9 mouse cellular contexts compared by ENCODE assay signal in genomic region chrX:13851285-13851684, GRCm38 (mm10). TPM values are rescaled to one million over a fixed set of nuclear protein-coding genes. Genes with fewer than 3 reads are reported as not detected.
A peak's percentile ranks its signal among the peaks of the same experiment; 100 is the strongest.
DNase-seq lines count a peak whose midpoint lies in the region; ATAC-seq and TF ChIP-seq lines count a peak whose summit lies in the region.
"Had no signal": no experiment of that assay in that cellular context is flagged by ENCODE, and none has a peak within 500 bp of the region (broad histone marks: within the 10 kb centered on the region; RNA-seq: fewer than 3 reads in every experiment).

Gene Cask (minus strand): TSS chrX:13851367.

- no peak within 1 kb of the TSS for H3K4me2 ChIP-seq in kidney, embryonic 16.5 days (replicated peaks; ENCODE audit: low read depth, low read length)
- H3K4me2 ChIP-seq in midbrain, postnatal 0 days (ENCODE audit: low read depth, low read length, poor library complexity, severe bottlenecking): no peak within 1 kb of the TSS
- H3K4me2 ChIP-seq: liver, embryonic 15.5 days had no signal

- 54% methylated on average over 4 of the region's 4 CpGs for WGBS in kidney, embryonic 16.5 days
- WGBS in limb, embryonic 10.5 days: 52% methylated on average over 4 of the region's 4 CpGs
- 57% methylated on average over 4 of the region's 4 CpGs for WGBS in midbrain, postnatal 0 days

- no peaks in the 10 kb centered on the region for H3K36me3 ChIP-seq in kidney, embryonic 16.5 days (ENCODE audit: insufficient read depth, low read length)
- no peaks in the 10 kb centered on the region for H3K36me3 ChIP-seq in limb, embryonic 10.5 days
- no peaks in the 10 kb centered on the region for H3K36me3 ChIP-seq in midbrain, postnatal 0 days (ENCODE audit: insufficient read depth, low read length)
- H3K36me3 ChIP-seq: liver, embryonic 15.5 days had no signal

- H3K4me3 ChIP-seq in kidney, embryonic 16.5 days (ENCODE audit: low read length): no peak within 1 kb of the TSS
- no peak within 1 kb of the TSS for H3K4me3 ChIP-seq in limb, embryonic 10.5 days
- no peak within 1 kb of the TSS for H3K4me3 ChIP-seq in midbrain, postnatal 0 days (ENCODE audit: low read depth, low read length)
- H3K4me3 ChIP-seq: liver, embryonic 15.5 days had no signal

- ATAC-seq in kidney, embryonic 16.5 days (ENCODE audit: low FRiP score, low TSS enrichment): no peak
- ATAC-seq in midbrain, postnatal 0 days (ENCODE audit: low FRiP score): no peak
- ATAC-seq in activated CD4-positive, CD25-positive, alpha-beta regulatory T cell, adult 4 months: no peak

- intact Hi-C loops in heart, postnatal 10 days (cut with DNase I): no loop called here

- H3K27ac ChIP-seq in kidney, embryonic 16.5 days (ENCODE audit: low read length): no peak within 1 kb of the TSS
- H3K27ac ChIP-seq in limb, embryonic 10.5 days: no peak within 1 kb of the TSS
- H3K27ac ChIP-seq in midbrain, postnatal 0 days (ENCODE audit: low read depth, low read length): no peak within 1 kb of the TSS
- H3K27ac ChIP-seq: liver, embryonic 15.5 days had no signal

- no peak within 1 kb of the TSS for H3K9ac ChIP-seq in kidney, embryonic 16.5 days (replicated peaks; ENCODE audit: low read length)
- H3K9ac ChIP-seq in midbrain, postnatal 0 days (replicated peaks; ENCODE audit: low read length, poor library complexity, severe bottlenecking): no peak within 1 kb of the TSS
- H3K9ac ChIP-seq: liver, embryonic 15.5 days had no signal

- no peaks in the 10 kb centered on the region for H3K9me3 ChIP-seq in kidney, embryonic 16.5 days (ENCODE audit: low read length)
- H3K9me3 ChIP-seq in limb, embryonic 10.5 days (replicated peaks): no peaks in the 10 kb centered on the region
- no peaks in the 10 kb centered on the region for H3K9me3 ChIP-seq in midbrain, postnatal 0 days (ENCODE audit: low read length)
- H3K9me3 ChIP-seq: liver, embryonic 15.5 days had no signal

- no peak for DNase-seq in kidney, adult 11 months
- DNase-seq in brain, embryonic 14.5 days (ENCODE audit: low read depth): no peak
- DNase-seq in heart, postnatal 10 days: peak; percentile 1 to 27
- DNase-seq in limb, embryonic 10.5 days (ENCODE audit: low spot score): no peak
- DNase-seq in midbrain, postnatal 0 days (ENCODE audit: low spot score): no peak
- no peak for DNase-seq in ovary, postnatal 14 days (ENCODE audit: low spot score)

- no peaks in the 10 kb centered on the region for H3K27me3 ChIP-seq in kidney, embryonic 16.5 days (ENCODE audit: insufficient read depth, low read length)
- peaks cover 5% of the 10 kb centered on the region; the same call in 1 of the 2 replicates for H3K27me3 ChIP-seq in limb, embryonic 10.5 days (ENCODE audit: low read depth, poor library complexity, severe bottlenecking)
- no peaks in the 10 kb centered on the region for H3K27me3 ChIP-seq in midbrain, postnatal 0 days (ENCODE audit: insufficient read depth, low read length)
- H3K27me3 ChIP-seq: liver, embryonic 15.5 days had no signal

- no peaks in the 10 kb centered on the region for H3K4me1 ChIP-seq in kidney, embryonic 16.5 days (ENCODE audit: insufficient read depth, low read length)
- no peaks in the 10 kb centered on the region for H3K4me1 ChIP-seq in limb, embryonic 10.5 days
- no peaks in the 10 kb centered on the region for H3K4me1 ChIP-seq in midbrain, postnatal 0 days (ENCODE audit: insufficient read depth, low read length)
- H3K4me1 ChIP-seq: liver, embryonic 15.5 days had no signal

- no peak for TF ChIP-seq POLR2A in brain, embryonic 14.5 days (IDR thresholded peaks at IDR 0.05; ENCODE audit: borderline replicate concordance, extremely low read depth, insufficient read depth, insufficient read length, poor library complexity, severe bottlenecking)

- TF ChIP-seq CTCF in brain, embryonic 14.5 days (IDR thresholded peaks at IDR 0.05; ENCODE audit: borderline replicate concordance, extremely low read depth, insufficient read depth, insufficient read length): no peak
- TF ChIP-seq CTCF in midbrain, postnatal 0 days (IDR thresholded peaks at IDR 0.05): no peak

RNA-seq across cellular contexts. Expression of gene Cask, which starts in this region (rescaled TPM):
- 13.6 and 16.2 TPM in 2 replicates for polyA plus RNA-seq in kidney, embryonic 16.5 days (2015; fragmentation: Nextera tagmentation; extraction: Ambion mirVana)
- 47.3 and 68.8 TPM in 2 replicates for polyA plus RNA-seq in brain, embryonic 14.5 days (2012; rRNA removed)
- 10 to 100 TPM; 20.5 to 22.3 TPM for total RNA-seq in heart, postnatal 10 days (2021)
- 9.2 and 11.7 TPM in 2 replicates for polyA plus RNA-seq in limb, embryonic 10.5 days (2016; fragmentation: Nextera tagmentation; extraction: Ambion mirVana)
- 146 and 210 TPM in 2 replicates for total RNA-seq in midbrain, postnatal 0 days (2014; rRNA removed)
- polyA plus RNA-seq in midbrain, postnatal 0 days (2015; fragmentation: Nextera tagmentation; extraction: Ambion mirVana): 74.4 and 79.5 TPM in 2 replicates
- under 1 TPM; 0.36 to 0.43 TPM for polyA plus RNA-seq in activated CD4-positive, CD25-positive, alpha-beta regulatory T cell, adult 4 months (2017; shearing (Covaris generic))

Comparison
In these comparisons a context has a peak if more than half of its experiments do, and no peak if none do; other contexts are left out.
1. DNase-seq: peak in heart, postnatal 10 days (2 of 2); none in kidney, adult 11 months (single experiment), brain, embryonic 14.5 days (single experiment), limb, embryonic 10.5 days (single experiment), midbrain, postnatal 0 days (single experiment) and ovary, postnatal 14 days (single experiment).